Mouse (Mus musculus) G1E (cell line): ENCODE results near the gene Mettl22. TPM values are rescaled to one million over a fixed set of nuclear protein-coding genes. Genes with fewer than 3 reads are reported as not detected.

ENCODE experiments used
- ATAC-seq: 2 replicates; pipeline ENCODE4 v1.8.0; 2016; ENCODE audit warnings: mild to moderate bottlenecking; ENCODE audit not compliant: insufficient number of reproducible peaks, poor library complexity, low FRiP score, severe bottlenecking; ENCODE audit errors: extremely low read depth
- DNase-seq: peaks from one replicate; pipeline ENCODE4 v3.0.0; 2012; ENCODE audit warnings: low spot score
- H3K27me3 ChIP-seq: 2 replicates; pipeline ENCODE4 v1.6.1; 2012; ENCODE audit warnings: mild to moderate bottlenecking, low read length, inconsistent platforms; ENCODE audit not compliant: insufficient read depth
- H3K36me3 ChIP-seq: replicated peaks from 2 replicates; pipeline ENCODE3; 2012; ENCODE audit warnings: mild to moderate bottlenecking, inconsistent platforms
- H3K4me1 ChIP-seq: 2 replicates; pipeline ENCODE4 v1.6.1; 2012; ENCODE audit warnings: low read depth, low read length, inconsistent platforms, mixed read lengths; ENCODE audit not compliant: insufficient read depth
- H3K4me3 ChIP-seq: 2 replicates; pipeline ENCODE4 v1.5.1; 2012; ENCODE audit warnings: low read depth, mild to moderate bottlenecking, inconsistent platforms, low read length, moderate library complexity, mixed read lengths
- H3K9me3 ChIP-seq: replicated peaks from 2 replicates; pipeline ENCODE4 v1.6.1; 2012; ENCODE audit warnings: inconsistent platforms
- CTCF ChIP-seq: IDR thresholded peaks from 2 replicates; pipeline ENCODE4 v1.5.1; 2012; ENCODE audit warnings: low read depth, low read length, inconsistent platforms, mixed read lengths
- GATA1 ChIP-seq: IDR thresholded peaks from 2 replicates; pipeline ENCODE4 v1.6.1; 2012; ENCODE audit warnings: borderline replicate concordance, low read length, inconsistent platforms, mixed read lengths
- GATA2 ChIP-seq: IDR thresholded peaks from 2 replicates; pipeline ENCODE4 v1.6.1; 2012; ENCODE audit warnings: low read depth, low read length, inconsistent platforms, borderline replicate concordance
- POLR2AphosphoS5 ChIP-seq: IDR thresholded peaks from 2 replicates; pipeline ENCODE4 v1.6.1; 2012; ENCODE audit warnings: low read depth, low read length, inconsistent platforms; ENCODE audit not compliant: insufficient replicate concordance
- TAL1 ChIP-seq: conservative IDR thresholded peaks from 2 replicates; pipeline ENCODE4 v1.6.1; 2012; ENCODE audit warnings: low read depth, low read length, inconsistent platforms, mixed read lengths
- polyA plus RNA-seq: library from polyadenylated mRNA; stranded (reverse); fragments of >175 nt; gene quantifications from 2 replicates; pipeline ENCODE4 v1.2.3, GENCODE M21; 2012
- total RNA-seq, 2 experiments: library from RNA; stranded (forward) in 1 of 2; stranded (reverse) in 1 of 2; fragments of 200-1000 nt in 1 of 2; fragments of >200 nt in 1 of 2; fragmentation: Nextera tagmentation in 1 of 2; gene quantifications; 2 replicates each; pipeline ENCODE4 v1.2.3; 2014 to 2017

Mettl22 gene
- total and polyA plus RNA-seq, 3 experiments = 10.8 to 44.5 (median 31.8) TPM

DNA sequence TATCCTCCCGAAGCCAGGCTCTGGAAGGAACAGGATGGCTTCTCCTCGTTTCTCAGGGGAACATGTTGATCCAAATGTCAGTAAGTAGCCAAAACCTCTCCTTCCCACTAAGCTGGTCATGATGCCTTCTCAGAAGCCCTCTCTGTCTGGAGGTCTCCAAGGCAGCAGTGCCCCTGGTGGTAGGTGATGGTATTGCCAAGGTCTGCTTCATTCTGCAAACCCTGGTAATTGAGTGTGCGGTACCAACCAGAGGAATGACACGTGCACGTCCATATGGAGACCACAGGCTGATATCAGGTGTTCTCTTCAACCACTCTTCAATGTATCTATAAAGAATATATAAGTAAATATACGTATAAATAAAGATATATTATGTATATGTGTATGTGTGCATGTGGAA is 11.5 kb upstream of the Mettl22 start:
- H3K4me3 ChIP-seq = no peak overlapping the region
- peaks cover 12% of the 10 kb centered on the region for H3K27me3 ChIP-seq
- peak; percentile 52 for DNase-seq
- H3K4me1 ChIP-seq = peaks cover 5% of the 10 kb centered on the region; the same call in 1 of the 2 replicates
- no peaks in the 10 kb centered on the region for H3K9me3 ChIP-seq
- TF ChIP-seq TAL1 = no peak
- TF ChIP-seq CTCF = peak; percentile 95
- no peak for TF ChIP-seq GATA1
- TF ChIP-seq POLR2AphosphoS5 = no peak
- TF ChIP-seq GATA2 = no peak
- ATAC-seq = peak; percentile 68
- H3K36me3 ChIP-seq = no peaks in the 10 kb centered on the region

DNA sequence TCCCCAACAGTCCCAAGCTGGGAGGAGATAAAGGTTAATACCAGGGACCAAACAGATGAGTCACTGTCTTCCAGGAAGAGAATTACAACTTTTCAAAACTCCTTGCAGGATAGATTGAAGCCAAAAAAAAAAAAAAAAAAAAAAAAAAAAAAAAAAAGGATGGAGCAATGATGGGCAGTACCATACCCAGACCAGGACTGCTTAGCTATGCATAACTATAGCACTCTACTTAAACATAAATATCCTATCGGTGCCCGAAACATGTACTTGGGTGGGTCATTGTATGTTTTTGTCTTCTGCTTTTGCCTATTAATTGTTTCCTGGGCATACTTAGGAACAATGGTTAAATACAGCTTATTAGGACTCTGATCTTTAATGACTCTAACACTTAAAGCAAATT is 456 bp upstream of the Mettl22 start:
- H3K4me3 ChIP-seq = no peak overlapping the region; the same call in 1 of the 2 replicates
- H3K4me1 ChIP-seq = peaks cover 18% of the 10 kb centered on the region
- peaks cover 22% of the 10 kb centered on the region for H3K36me3 ChIP-seq
- TF ChIP-seq GATA2 (no peak), GATA1 (no peak), TAL1 (no peak), CTCF (no peak), POLR2AphosphoS5 (no peak)
- ATAC-seq (no peak), DNase-seq (no peak)
- 0 out of 2 replicates have a peak, but pooled peaks cover 3% of the 10 kb centered on the region for H3K27me3 ChIP-seq
- no peaks in the 10 kb centered on the region for H3K9me3 ChIP-seq

DNA sequence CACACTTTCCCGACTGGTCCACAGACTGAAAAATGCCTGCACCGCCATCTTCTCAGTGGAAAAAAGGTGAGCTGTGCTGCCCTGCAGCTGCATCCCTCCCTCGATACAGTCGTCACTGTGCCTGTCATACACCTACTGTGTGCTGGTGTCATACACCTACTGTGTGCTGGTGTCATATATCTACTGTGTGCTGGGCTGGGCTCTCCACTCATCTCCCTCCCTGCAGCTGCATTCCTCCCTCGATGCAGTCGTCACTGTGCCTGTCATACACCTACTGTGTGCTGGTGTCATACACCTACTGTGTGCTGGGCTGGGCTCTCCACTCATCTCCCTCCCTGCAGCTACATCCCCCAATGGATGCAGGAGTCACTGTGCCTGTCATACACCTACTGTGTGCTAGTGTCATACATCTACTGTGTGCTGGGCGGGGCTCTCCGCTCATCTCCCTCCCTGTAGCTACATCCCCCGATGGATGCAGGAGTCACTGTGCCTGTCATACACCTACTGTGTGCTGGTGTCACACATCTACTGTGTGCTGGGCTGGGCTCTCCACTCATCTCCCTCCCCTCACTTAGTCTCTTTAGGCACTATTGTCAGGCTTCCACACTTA is 16.9 kb downstream of the Mettl22 start:
- H3K4me3 ChIP-seq = no peak overlapping the region; the same call in 1 of the 2 replicates
- ATAC-seq (no peak), DNase-seq (no peak)
- TF ChIP-seq TAL1 (no peak), POLR2AphosphoS5 (no peak), GATA2 (no peak), GATA1 (no peak), CTCF (no peak)
- H3K4me1 ChIP-seq = no peaks in the 10 kb centered on the region
- no peaks in the 10 kb centered on the region for H3K9me3 ChIP-seq
- H3K27me3 ChIP-seq = no peaks in the 10 kb centered on the region
- peaks cover 94% of the 10 kb centered on the region for H3K36me3 ChIP-seq

DNA sequence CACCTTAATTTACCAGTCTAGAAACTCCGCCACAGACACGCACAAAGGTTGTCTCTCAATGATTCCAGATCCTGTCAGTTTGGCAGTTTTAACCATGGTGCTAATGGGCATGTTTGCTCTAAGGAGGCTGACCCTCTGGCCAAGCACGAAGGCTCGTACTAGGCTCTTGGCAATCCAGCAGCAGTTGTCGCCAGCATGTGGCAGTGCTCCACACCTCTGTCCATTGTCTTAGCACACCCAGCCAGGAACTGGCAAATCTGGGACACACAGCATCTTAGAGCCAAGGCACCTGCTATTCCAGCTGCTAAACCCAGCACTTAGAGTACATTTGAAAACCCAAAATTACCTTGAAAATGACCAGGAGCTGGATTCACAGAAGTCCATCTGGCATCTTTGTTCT is 18.8 kb downstream of the Mettl22 start:
- H3K4me3 ChIP-seq = no peak overlapping the region
- no peaks in the 10 kb centered on the region for H3K9me3 ChIP-seq
- peaks cover 76% of the 10 kb centered on the region for H3K36me3 ChIP-seq
- no peak for DNase-seq
- TF ChIP-seq CTCF = no peak
- TF ChIP-seq POLR2AphosphoS5 = no peak
- TF ChIP-seq TAL1 = no peak
- no peak for TF ChIP-seq GATA1
- TF ChIP-seq GATA2 = no peak
- no peak for ATAC-seq
- peaks cover 3% of the 10 kb centered on the region; the same call in 1 of the 2 replicates for H3K4me1 ChIP-seq
- no peaks in the 10 kb centered on the region for H3K27me3 ChIP-seq

DNA sequence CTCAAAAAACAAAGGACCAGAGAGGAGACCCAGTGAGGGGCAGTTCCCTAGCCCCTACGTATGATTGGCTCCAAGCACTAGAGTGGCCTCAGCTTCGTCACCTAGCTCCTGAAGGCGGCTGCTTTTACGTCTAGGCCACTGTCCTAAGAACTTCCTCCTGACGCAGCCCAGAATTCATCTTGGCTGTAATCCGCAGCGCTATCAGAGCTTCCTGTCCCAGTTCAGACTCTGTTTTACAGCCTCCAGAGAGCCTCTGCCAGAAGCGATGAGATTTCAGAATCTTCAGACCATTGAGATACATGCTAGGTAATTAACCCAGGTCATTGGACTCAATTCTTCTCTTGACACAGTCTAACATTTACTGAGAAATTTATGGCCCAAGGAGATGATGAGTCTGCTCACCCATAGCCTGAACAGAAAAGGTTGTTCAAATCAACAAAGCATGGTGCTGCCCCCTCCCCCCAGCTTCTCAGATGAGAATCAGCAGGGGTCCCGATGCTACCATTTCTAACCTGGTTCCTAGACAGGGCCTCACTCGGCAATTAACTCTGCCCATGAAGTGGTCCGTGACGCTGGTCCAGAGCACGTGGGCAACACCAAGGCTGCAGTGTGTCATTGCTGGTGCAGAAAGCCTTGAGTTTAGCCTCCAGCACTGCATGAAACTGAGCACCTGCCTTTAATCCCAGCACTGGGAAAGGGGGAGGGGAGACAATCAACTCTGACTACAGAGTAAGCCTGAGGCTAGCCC is 21.3 kb downstream of the Mettl22 start:
- H3K27me3 ChIP-seq = peaks cover 5% of the 10 kb centered on the region; the same call in 1 of the 2 replicates
- peaks cover 50% of the 10 kb centered on the region for H3K36me3 ChIP-seq
- no peaks in the 10 kb centered on the region for H3K9me3 ChIP-seq
- ATAC-seq = no peak
- H3K4me3 ChIP-seq = no peak overlapping the region
- no peak for DNase-seq
- no peak for TF ChIP-seq GATA2
- H3K4me1 ChIP-seq = peaks cover 3% of the 10 kb centered on the region; the same call in 1 of the 2 replicates

DNA sequence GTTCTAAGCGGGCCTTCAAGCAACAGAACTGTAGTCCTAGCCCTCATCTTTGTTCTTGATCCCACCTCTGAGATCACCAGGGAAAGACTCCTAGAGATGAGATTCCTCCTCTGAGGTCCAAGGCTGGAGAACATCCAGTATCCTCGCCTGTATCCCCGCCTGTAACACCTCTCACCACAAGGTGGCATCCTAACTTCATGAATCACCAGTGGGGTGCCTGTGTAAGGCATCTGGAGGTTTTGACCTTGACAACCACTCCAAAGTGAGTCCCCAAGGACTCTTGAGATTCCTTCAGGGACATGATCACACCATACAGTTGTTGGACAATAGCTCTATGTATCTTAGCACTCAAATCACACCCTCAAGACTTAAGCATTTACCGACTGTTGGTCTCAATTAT is 23.7 kb downstream of the Mettl22 start:
- TF ChIP-seq CTCF (peak; percentile 50), TAL1 (no peak), POLR2AphosphoS5 (no peak), GATA1 (no peak), GATA2 (no peak)
- ATAC-seq (peak; percentile 62), DNase-seq (peak; percentile 71)
- Histone ChIP-seq H3K4me3 (no peak overlapping the region), H3K27me3 (peaks cover 5% of the 10 kb centered on the region; the same call in 1 of the 2 replicates), H3K9me3 (no peaks in the 10 kb centered on the region), H3K36me3 (peaks cover 27% of the 10 kb centered on the region), H3K4me1 (peaks cover 3% of the 10 kb centered on the region; the same call in 1 of the 2 replicates)
